Mouse (Mus musculus): Measurements from ENCODE around the gene Tspear.
"Not testable (repeated sequence)": the region's sequence is repeated elsewhere in the genome, so short reads cannot be mapped to it uniquely, and the experiment has no call there.

Tspear gene

DNA sequence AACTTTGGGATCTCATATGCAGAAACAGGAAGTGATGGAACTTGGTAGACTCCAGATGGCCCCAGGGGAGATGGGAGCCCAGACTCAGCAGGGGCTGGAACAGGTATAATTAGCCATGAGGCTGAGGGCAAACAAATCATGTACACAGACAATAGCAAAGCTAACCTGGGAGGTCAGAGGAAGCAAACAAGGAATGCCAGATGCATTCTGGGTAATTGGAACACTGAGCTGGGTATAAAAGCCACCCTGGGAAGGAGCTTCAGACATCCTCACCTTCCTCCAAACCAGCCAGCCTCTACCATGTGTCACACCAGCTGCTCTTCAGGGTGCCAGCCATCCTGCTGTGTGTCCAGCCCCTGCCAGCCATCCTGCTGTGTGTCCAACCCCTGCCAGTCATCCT lies 24.8 kb downstream of the Tspear start, which contains the start of gene Gm10024:
TSS of gene Gm10024 (plus strand) at position 301 of the 400 bp plus-strand sequence.
- not testable (repeated sequence) for DNase-seq (ENCODE audit: low spot score in 2 of 2)

DNA sequence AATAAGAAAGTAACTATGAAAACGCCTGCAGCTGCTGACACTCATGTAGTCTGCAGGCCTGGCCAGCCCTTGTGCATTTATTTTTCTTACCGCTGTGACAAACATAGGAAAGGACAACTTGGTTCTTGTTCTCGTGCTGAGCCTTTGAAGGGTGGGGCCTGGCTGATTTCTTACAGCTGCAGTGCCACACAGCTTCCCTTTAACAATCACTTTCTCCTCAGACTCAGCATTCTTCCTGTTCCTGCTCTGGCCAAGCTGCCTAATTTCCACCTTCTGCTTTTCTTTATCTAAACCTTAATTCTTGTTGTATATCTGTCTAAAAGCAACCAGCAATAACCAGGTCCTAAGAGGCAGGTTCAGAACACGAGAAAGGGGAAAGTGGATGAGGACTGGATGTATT lies 27.4 kb downstream of the Tspear start:
- DNase-seq (ENCODE audit: low spot score in 2 of 2), result no peak

DNA sequence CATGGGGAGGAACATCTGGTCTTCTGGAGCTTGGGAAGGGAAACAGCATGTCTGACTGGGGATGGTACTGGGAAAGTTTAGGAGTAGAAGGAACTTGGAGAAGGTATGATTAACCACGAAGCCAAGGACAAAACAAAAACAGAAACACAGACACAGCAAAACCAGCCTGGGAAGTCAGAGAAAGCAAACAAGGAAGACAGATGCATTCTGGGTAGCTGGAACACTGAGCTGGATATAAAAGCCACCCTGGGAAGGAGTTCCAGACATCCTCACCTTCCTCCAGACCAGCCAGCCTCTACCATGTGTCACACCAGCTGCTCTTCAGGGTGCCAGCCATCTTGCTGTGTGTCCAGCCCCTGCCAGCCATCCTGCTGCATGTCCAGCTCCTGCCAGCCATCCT lies 29.1 kb downstream of the Tspear start, which contains the start of gene Gm10142:
TSS of gene Gm10142 (plus strand) at position 301 of the 400 bp plus-strand sequence.
- DNase-seq (ENCODE audit: low spot score in 2 of 2), result no peak

DNA sequence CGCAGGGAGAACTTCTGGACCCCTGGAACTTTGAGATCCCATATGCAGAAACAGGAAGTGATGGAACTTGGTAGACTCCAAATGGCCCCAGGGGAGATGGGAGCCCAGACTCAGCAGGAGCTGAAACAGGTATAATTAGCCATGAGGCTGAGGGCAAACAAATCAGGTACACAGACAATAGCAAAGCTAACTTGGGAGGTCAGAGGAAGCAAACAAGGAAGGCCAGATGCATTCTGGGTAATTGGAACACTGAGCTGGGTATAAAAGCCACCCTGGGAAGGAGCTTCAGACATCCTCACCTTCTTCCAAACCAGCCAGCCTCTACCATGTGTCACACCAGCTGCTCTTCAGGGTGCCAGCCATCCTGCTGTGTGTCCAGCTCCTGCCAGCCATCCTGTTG lies 33.9 kb downstream of the Tspear start, which contains the start of gene Krtap12-1:
TSS of gene Krtap12-1 (plus strand) at position 301 of the 400 bp plus-strand sequence.
- not testable (repeated sequence) for DNase-seq (ENCODE audit: low spot score in 2 of 2)

DNA sequence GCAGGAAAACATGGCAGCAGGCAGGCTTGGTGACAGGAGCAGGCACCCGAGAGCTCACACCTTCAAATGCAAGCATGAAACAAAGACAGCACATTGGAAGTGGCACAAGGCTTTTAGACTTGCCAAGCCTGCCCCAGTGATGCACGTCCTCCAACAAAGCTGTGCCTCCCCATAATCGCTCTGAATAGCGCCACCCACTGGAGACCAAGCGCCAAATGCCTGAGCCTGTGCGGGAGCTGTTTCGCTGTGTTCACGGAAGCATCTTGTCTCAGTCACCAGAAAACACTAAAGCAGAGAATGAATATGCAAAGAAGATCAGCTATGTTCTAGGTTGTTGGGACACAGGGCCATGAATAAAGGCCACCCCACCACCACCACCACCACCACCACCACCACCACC lies 38.5 kb downstream of the Tspear start:
- no peak for DNase-seq (ENCODE audit: low spot score in 2 of 2)

DNA sequence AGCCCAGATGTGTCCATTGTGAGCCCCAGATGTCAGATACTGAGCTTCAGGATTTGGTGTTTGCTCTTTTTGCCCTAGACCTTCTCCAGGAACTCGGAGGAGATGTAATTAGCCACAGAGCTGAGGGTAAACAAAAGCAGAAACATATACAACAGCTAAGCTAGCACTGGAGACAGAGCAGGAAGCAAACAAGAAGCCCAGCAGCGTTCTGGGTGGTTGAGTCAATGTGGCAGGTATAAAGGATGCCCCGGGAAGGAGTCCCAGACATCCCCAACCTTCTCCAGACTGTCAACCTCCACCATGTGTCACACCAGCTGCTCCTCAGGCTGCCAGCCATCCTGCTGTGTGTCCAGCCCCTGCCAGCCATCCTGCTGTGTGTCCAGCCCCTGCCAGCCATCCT lies 39.8 kb downstream of the Tspear start, which contains the start of gene Gm10100:
TSS of gene Gm10100 (plus strand) at position 301 of the 400 bp plus-strand sequence.
- DNase-seq (ENCODE audit: low spot score in 2 of 2), result no peak

DNA sequence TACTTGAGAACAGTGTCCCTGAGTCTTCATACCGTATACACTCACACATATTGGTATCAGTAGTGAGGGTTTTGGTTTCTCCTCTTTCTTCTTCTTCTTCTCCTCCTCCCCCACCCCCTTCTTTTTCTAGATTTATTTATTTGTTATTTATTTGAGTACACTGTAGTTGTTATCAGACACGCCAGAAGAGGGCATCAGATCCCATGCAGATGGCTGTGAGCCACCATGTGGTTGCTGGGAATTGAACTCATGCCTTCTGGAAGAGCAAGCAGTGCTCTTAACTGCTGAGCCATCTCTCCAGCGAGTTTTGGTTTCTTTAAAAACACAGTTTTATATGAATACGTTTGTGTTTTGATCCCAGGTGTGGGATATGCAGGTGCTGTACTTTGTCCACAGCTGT lies 41.9 kb downstream of the Tspear start:
- no peak for DNase-seq (ENCODE audit: low spot score in 2 of 2)

DNA sequence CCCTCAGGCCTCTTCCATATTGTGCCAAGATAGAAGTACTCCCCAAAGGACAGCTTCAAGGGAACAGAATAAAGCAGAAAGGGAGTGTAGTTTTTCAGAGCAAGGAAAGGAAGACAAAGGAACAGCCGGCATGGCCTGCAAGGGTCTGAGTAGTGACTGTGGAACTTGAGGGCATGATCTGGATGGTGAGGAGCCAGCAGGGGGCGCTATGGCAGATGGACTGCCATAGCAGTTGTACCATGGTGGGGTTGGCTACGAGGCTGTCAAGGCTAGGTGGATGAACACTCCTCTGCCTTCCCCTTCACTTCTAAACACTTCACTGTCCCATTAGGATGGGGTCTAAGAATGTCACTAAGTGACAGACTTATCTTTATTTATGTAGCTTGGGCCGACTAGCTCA lies 42.9 kb downstream of the Tspear start:
- DNase-seq (ENCODE audit: low spot score in 2 of 2), result no peak

DNA sequence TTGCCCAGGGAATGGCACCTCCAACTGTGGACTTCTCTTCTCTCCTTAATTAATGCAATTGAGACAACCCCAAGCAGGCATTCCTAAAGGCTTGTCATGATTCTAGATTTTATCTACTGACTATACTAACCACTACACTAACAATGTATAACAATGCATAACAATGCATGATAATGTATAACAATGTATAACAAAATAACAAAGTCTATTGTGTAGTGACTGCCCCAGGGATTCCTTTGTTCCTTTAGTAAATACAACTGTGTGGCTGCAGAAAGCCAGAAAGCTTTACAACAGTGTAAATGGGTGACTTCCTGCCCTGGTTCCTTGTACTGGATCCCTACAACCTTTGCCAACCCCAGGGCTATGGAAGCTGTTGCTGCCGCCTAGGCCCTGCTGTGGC lies 49.6 kb downstream of the Tspear start:
- DNase-seq (ENCODE audit: low spot score in 2 of 2), result no peak

DNA sequence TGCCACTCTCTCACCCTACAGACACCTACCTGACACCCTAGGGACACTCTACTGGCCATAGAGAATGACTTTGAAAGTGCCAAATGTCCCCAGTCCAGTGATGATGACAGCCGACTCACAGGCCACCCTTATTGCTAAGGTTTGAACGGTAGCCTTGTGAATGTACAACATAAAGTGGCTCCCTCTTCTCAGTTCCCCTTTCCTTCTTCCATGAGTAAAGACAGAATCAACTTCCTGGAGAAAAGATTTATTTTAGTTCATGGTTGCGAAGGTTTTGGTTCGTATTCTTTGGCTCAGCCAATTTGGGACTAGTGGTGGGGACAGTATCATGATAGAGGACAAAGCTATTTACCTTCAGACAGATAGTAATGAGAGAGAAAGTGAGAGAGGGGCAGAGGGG lies 52.6 kb downstream of the Tspear start:
- no peak for DNase-seq (ENCODE audit: low spot score in 2 of 2)

DNA sequence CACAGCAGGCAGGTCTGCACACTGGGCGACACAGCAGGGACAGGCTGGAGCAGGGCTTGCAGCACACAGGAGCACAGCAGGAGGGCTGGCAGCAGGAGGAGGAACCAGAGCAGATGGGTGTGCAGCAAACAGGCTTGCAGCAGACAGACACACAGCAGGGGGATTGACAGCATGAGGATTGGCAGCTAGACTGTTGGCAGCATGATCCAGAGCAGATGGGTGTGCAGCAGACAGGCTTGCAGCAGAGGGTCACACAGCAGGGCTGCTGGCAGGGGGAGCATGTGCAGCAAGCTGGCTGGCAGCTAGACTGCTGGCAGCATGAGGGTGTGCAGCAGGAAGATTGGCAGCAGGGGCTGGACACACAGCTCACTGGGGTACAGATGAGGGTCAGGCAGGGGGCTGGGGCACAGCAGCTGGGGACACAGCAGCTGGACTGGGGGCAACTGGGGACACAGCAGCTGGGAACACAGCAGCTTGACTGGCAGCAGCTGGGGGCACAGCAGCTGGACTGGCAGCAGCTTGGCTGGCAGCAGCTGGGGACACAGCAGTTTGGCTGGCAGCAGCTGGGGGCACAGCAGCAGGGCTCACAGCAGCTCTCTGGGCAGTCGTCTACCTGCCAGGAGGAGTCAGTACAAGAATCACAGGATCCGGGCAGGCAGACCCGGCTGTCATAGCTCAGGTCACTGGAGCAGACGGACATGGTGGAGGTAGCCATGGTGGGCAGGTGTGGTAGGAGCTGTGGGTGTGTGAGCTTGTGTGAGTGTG lies 55.7 kb downstream of the Tspear start, which contains the start of gene Gm18596:
TSS of gene Gm18596 (minus strand) at position 715 of the 765 bp plus-strand sequence.
- not testable (repeated sequence) for DNase-seq (ENCODE audit: low spot score in 2 of 2)

DNA sequence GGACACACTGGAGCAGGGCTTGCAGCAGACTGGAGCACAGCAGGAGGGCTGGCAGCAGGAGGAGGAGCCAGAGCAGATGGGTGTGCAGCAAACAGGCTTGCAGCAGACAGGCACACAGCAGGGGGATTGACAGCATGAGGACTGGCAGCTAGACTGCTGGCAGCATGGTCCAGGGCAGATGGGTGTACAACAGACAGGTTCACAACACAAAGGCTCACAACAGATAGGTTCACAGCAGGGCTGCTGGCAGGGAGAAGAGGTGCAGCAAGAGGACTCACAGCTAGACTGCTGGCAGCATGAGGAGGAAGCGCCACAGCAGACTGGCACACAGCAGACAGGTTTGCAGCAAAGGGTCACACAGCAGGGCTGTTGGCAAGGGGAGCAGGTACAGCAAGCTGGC lies 64.3 kb downstream of the Tspear start:
- not testable (repeated sequence) for DNase-seq (ENCODE audit: low spot score in 2 of 2)

DNA sequence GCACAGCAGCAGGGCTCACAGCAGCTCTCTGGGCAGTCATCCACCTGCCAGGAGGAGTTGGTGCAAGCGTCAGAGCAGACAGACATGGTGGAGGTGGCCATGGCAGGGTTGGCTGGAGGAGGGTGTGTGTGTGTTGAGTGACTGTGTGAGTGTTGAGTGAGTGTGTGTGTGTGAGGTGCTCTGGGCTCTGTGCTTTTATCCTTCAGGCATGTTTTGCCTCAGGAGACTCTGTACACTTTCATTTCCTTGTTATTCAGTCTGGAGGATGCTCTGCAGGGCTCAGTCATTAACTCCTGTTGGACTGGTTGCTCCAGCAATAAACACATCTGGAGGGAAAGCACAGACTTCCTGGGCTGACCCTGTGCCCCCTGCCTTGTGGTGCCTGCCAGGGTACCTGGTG lies 64.9 kb downstream of the Tspear start, which contains the start of gene Gm9736:
TSS of gene Gm9736 (minus strand) at position 101 of the 400 bp plus-strand sequence.
- DNase-seq (ENCODE audit: low spot score in 2 of 2), result not testable (repeated sequence)

DNA sequence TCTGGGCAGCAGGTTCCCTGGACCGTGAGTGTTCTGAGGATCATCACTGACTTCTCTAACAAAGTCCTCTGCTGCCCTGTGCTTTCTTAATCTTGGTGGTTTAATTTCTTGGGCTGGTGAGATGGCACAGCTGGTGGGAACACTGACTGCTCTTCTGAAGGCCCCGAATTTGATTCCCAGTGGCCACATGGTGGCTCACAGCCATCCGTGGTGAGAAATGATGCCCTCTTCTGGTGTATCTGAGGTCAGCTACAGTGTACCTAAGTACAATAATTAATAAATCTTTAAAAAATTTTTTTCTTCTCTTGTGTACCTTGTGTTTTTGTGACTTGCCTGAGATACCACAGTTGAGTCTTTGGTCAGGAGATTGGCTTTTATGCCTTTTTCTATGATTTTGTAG lies 65.9 kb downstream of the Tspear start:
- not testable (repeated sequence) for DNase-seq (ENCODE audit: low spot score in 2 of 2)

DNA sequence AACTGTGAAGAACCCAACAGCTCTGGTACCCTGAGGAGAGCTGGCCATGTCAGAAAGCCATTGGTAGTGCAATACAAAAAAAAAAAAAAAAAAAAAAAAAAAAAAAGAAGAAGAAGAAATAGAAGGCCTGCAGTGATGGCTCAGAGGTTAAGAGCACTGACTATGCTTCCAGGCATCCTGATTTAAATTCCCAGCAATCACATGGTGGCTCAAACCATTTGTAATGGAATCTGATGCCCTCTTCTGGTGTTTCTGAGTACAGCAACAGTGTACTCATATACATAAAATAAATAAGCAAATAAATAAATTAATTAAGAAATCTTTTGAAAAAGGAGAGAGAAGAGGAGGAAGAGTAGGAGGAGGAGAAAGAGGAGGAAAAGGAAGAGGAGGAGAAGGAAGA lies 67.1 kb downstream of the Tspear start:
- DNase-seq (ENCODE audit: low spot score in 2 of 2), result no peak

DNA sequence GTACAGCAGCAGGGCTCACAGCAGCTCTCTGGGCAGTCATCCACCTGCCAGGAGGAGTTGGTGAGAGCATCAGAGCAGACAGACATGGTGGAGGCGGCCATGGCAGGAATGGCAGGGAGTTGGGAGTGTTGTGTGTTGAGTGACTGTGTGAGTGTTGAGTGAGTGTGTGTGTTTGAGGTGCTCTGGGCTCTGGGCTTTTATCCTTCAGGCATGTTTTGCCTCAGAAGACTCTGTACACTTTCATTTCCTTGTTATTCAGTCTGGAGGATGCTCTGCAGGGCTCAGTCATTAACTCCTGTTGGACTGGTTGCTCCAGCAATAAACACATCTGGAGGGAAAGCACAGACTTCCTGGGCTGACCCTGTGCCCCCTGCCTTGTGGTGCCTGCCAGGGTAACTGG lies 73.2 kb downstream of the Tspear start, which contains the start of gene Gm3233:
TSS of gene Gm3233 (minus strand) at position 101 of the 400 bp plus-strand sequence.
- DNase-seq (ENCODE audit: low spot score in 2 of 2), result not testable (repeated sequence)

DNA sequence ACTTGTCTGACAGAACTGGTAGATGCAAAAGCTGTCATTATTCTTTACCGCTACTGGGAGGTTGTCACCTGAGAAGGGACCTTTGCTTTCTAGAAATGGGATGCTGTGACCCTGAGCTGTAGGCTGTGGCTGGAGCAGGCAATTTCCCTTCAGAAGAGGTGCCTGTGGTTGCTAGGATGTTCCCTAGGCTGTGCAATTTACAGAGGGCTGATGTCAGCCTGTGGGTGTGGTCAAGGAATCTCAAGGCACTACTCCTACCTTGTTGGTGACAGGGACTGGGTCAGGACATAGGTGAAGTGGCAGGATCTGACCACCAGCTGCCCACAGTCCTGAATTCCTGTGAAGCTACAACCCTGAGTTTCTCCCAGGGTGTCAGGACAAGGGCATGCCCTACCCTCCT lies 83.4 kb downstream of the Tspear start:
- DNase-seq (ENCODE audit: low spot score in 2 of 2), result no peak

DNA sequence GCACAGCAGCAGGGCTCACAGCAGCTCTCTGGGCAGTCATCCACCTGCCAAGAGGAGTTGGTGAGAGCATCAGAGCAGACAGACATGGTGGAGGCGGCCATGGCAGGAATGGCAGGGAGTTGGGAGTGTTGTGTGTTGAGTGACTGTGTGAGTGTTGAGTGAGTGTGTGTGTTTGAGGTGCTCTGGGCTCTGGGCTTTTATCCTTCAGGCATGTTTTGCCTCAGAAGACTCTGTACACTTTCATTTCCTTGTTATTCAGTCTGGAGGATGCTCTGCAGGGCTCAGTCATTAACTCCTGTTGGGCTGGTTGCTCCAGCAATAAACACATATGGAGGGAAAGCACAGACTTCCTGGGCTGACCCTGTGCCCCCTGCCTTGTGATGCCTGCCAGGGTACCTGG lies 84.9 kb downstream of the Tspear start, which contains the start of gene Gm3238:
TSS of gene Gm3238 (minus strand) at position 101 of the 400 bp plus-strand sequence.
- DNase-seq (ENCODE audit: low spot score in 2 of 2), result not testable (repeated sequence)

DNA sequence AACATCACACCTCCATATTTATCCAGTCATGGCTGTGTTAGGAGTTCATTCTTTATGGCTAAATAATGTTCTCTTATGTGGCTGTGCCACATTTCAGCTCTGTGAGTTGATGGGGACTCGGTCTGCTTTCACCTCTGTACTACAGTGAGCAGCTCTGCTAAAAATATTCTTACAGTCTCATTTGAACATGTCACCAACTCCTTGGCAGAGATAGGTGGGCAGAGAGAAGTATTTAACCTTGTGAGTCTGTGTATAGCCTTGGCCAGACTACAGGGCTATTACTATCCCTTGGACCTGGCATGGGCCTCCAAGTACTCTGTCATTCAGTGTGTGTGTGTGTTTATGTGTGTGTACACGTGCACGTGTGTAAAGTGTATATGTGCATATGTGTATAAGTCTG lies 85.8 kb downstream of the Tspear start:
- not testable (repeated sequence) for DNase-seq (ENCODE audit: low spot score in 2 of 2)

DNA sequence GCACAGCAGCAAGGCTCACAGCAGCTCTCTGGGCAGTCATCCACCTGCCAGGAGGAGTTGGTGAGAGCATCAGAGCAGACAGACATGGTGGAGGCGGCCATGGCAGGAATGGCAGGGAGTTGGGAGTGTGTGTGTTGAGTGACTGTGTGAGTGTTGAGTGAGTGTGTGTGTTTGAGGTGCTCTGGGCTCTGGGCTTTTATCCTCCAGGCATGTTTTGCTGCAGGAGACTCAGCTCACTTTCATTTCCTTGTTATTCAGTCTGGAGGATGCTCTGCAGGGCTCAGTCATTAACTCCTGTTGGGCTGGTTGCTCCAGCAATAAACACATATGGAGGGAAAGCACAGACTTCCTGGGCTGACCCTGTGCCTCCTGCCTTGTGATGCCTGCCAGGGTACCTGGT lies 90.5 kb downstream of the Tspear start, which contains the start of gene Gm7138:
TSS of gene Gm7138 (minus strand) at position 101 of the 400 bp plus-strand sequence.
- not testable (repeated sequence) for DNase-seq (ENCODE audit: low spot score in 2 of 2)

DNA sequence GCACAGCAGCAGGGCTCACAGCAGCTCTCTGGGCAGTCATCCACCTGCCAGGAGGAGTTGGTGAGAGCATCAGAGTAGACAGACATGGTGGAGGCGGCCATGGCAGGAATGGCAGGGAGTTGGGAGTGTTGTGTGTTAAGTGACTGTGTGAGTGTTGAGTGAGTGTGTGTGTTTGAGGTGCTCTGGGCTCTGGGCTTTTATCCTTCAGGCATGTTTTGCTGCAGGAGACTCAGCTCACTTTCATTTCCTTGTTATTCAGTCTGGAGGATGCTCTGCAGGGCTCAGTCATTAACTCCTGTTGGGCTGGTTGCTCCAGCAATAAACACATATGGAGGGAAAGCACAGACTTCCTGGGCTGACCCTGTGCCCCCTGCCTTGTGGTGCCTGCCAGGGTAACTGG lies 96.1 kb downstream of the Tspear start, which contains the start of gene Gm3250:
TSS of gene Gm3250 (minus strand) at position 101 of the 400 bp plus-strand sequence.
- DNase-seq (ENCODE audit: low spot score in 2 of 2), result not testable (repeated sequence)

DNA sequence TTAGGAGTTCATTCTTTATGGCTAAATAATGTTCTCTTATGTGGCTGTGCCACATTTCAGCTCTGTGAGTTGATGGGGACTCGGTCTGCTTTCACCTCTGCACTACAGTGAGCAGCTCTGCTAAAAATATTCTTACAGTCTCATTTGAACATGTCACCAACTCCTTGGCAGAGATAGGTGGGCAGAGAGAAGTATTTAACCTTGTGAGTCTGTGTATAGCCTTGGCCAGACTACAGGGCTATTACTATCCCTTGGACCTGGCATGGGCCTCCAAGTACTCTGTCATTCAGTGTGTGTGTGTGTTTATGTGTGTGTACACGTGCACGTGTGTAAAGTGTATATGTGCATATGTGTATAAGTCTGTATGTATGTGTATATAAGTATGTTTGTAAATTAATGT lies 97.0 kb downstream of the Tspear start:
- not testable (repeated sequence) for DNase-seq (ENCODE audit: low spot score in 2 of 2)

DNA sequence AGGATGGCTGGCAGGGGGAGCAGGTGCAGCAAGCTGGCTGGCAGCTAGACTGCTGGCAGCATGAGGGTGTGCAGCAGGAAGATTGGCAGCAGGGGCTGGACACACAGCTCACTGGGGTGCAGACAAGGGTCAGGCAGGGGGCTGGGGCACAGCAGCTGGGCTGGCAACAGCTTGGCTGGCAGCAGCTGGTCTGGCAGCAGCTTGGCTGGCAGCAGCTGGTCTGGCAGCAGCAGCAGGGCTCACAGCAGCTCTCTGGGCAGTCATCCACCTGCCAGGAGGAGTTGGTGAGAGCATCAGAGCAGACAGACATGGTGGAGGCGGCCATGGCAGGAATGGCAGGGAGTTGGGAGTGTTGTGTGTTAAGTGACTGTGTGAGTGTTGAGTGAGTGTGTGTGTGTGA lies 101.5 kb downstream of the Tspear start, which contains the start of gene Gm7137:
TSS of gene Gm7137 (minus strand) at position 325 of the 400 bp plus-strand sequence.
- not testable (repeated sequence) for DNase-seq (ENCODE audit: low spot score in 2 of 2)

Measured in right cerebral cortex, postnatal 36 days (tissue).